Mouse (Mus musculus): ENCODE measurements around the gene Palm3.
A peak's percentile ranks its signal among the peaks of the same experiment; 100 is the strongest.

The Palm3 gene

DNA sequence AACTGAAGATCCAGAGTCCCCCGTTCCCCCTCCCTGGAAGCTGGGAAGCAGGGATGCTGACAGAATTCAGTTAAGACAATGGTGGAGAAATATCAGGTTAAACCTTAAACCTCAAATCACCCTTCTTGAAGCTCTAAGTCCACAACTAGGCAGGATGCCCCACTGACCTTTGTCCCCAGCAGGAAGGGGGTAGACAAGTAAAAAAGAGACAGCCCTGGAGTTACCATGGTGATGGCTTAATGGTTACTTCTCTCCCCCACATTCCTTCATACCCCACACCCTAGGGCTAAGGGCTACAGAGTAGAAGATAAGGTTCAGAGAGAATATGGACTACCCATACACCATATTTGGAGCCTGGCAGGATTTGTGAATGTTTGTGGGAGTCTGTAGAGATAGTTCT lies 2.4 kb downstream of the Palm3 start:
- no peak for DNase-seq (ENCODE audit: low read depth)

DNA sequence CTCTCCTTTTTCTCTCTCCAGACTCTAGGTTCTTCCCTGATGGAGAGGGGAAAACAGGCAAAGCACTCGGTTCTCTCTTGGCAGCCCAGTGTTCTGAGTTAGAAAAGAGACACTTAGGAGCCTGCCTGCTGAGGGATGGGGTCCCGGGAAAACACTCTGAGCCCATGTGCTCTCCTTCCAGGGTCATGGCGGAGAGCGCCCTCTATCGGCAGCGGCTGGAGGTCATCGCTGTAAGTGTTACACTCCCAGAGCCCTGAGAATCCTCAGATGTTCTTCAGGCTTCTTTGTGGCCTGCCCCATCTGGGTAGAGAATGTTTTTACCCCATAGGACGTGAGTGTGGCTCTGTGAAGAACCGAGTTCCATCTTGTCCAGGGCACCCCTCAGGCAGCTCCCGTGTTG lies 2.9 kb downstream of the Palm3 start:
- DNase-seq (ENCODE audit: low read depth) = peak; percentile 58

DNA sequence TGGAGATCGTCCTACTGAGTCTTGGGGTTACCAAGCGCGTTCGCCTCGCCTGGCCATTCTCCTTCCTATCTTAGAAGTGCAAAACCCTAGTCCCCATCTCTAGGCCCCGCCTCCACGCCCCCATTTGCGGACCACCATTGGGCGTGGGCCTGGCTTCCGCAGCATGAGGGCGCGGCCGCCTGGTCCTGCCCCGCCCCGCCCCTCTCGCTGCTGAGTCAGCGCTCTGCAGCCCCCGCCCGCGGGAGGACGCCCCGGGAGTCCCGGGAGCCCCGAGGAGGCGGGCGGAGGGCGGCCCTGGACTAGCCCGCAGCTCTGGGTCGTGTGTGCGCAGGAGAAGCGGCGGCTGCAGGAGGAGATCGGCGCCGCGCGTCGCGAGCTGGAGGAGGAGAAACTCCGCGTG lies 4.6 kb downstream of the Palm3 start:
- DNase-seq (ENCODE audit: low read depth) = no peak

DNA sequence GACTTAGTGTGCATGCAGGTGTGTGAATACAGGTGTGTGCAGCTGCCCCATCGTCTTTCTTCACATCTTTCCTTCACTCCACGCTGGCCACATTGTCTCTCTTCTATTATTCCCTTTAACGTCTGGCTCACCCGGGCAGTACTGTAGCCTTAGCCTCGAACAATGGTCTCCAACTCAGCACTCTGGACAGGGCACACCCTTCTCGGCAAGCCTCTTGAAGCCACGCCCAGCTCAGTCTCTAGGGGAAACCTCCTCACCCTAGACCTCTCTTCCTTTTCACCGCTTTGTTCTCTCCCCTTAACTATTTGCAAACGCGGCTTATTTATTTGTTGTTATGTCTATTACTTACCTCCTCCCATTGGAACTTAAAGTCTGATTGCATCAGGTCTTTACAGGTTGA lies 6.2 kb downstream of the Palm3 start:
- DNase-seq (ENCODE audit: low read depth) = peak; percentile 75

DNA sequence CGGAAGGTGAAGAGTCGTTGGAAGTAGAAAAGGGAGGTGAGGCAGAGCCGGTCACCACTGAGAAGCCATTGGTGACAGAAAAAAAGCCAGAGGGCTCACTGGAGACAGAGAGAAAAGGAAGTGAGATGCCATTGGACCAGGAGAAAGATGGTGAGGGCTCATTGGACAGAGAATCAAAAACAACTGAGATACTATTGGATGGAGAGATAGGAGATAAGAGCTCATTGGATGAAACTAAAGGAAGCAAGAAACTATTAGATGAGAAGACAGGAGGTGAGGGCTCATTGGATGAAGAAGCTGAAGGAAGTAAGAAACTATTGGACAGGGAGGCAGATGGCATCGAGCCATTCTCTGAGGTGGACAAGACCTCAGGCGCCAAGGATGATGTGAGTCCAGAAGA lies 8.0 kb downstream of the Palm3 start:
- no peak for DNase-seq (ENCODE audit: low read depth)

DNA sequence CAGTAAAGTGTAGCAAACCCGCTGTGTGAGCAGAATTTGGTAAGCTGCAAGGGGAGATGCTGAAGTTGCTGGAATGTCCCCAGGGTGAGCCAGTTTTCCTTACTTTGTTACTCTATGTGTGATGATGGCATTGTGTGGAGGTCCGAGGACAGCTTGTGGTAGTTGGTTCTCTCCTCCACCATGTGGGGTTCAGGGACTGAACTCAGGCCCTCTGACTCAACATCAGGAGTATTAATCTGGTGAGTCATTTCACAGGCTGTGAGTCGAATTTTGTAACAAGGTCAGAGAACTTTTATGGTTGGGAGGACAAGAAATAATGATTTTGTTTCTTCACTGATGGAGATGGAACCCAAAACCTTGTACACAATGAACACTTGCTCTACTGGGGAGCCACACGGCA lies 11.5 kb downstream of the Palm3 start:
- DNase-seq (ENCODE audit: low read depth) = peak; percentile 85

DNA sequence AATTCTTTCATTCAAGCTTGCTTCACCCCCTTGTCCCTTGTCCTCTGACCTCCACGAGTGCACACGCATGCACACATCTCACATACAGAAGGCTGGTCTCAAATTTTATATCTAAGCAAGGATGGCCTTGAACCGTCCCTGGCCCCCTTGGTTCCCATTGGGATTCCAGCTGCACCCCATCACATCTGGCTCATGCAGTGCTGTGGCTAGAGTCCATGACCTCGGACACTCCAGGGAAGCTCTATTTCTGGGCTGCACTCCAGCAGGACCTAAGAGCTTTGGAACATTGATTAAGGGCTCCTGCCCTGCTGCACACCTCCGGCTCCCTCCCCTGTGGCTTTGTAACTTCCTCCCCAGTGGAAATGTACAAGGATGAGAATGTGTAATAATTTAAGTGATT lies 16.7 kb downstream of the Palm3 start:
- DNase-seq (ENCODE audit: low read depth) = peak; percentile 69

DNA sequence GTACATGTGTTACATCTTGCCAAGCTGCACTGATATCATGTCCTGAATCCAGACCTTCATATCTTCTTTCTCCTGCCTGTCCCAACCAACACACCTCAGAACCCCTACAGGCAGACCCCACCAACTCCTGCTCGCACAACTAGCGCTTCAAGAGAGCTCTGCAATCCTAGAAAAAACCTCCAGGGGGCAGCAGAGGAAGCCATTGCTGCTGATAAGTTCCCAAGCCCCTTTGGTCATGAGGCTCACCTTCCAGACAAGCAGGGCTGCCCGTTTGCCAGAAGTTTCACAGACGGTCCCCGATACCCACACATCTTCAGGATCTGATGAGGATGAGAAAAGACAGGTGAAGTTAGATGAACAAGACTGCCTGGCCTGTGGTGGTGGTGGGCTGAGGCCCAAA lies 17.8 kb downstream of the Palm3 start:
- peak; percentile 86 for DNase-seq (ENCODE audit: low read depth)

DNA sequence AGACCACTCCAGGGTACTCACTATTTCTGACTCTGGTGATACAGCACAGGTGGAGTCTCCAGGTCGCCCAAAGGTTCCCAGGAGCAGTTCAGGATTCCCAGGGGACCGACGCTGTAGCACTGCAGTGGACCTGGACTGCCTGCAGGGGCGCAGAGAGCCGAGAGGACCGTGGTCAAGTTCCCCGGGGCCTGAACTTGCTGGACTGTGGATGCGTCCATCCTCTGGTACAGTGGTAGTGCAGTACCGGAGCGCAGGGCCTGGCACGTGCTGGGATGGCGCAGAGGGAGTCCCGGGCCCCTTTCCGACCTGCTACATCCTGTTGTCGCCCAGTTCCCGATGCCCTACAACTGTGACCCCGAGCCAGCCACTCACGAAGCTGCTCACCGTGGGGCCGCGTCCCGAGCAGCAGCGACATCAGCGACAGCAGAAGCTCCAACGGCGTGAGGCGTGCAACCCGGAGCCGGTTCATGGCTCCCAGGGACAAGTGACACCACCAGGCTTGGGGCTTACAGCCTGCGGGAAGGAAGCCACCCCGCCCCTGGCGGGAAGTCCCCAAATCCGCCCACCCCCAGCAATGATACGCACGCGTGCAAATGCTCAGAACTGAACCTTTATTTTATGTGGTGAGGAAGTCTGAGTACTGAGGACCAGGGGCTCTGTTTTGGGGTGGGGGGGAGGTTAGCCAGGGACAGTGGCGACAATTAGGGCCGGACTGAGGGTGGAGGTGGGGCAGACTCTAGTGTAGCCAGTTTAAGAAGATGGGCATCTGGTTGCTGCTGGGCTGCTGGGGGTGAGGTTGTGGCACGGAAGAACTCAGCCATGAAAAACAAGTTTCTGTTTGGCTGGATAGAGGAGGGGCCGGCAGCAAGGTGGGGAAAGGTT lies 21.0 kb downstream of the Palm3 start, which contains the start of gene Il27ra:
Gene Il27ra, minus strand, starts transcription at position 524 of the 882 bp plus-strand sequence.
- peak; percentile 47 for DNase-seq (ENCODE audit: low read depth)

DNA sequence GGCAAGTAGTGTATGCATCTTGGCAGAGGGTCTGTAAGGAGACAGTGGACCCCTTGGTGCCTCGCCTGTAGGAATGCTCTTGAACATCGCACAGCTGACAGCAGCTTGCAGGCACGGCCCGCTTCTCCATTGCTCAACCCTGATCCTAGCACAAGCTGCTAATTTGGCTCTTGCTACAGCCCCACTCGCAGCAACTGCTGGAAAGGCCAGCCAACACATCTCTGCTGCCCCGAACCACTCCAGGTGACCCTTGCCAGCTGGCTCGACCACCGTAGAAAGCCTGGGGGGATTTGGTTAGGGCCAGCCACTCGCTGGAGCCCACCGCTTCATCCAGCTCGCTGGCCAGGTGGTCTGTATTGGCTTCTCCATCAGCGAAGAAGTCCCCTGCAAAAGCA lies 21.7 kb downstream of the Palm3 start:
- peak; percentile 51 for DNase-seq (ENCODE audit: low read depth)

DNA sequence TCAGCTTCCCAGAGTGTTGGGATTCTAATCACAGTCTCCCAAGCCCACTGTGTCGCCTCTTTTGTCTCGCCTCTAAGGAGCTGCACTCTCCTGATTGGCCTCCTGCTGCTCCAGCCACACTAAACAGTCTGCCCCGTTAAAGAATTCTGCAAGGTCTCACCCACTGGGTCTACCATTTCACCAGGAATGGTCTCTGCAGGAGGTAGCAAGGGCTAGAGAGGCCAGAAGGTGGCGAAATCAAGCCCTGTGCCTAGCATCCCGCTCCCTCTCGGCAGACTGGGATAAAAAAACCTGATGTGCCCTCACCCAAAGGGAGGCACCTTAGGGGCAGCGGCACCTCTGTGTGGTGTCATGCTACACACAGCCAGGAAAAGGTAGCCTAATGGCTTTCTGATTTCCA lies 22.8 kb downstream of the Palm3 start:
- no peak for DNase-seq (ENCODE audit: low read depth)

DNA sequence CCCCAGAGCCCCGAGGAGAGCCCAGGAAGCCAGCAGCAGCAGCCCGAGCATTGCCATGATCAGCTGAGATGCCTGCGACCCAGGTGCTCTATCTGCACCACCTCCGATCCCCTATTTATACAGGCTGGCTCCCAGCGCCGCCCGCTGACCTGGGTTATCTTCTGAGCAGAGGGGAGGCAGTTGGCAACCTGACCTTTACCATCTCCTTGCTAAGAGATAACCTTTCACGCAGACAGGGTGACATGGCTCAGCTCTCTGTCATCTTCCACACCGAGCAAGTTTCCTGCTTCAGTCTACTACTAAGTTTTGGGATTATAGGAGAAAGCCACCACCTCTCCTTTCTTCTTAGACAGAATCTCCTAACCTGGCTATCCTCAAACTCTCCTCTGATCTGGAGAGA lies 23.6 kb downstream of the Palm3 start, which contains the start of gene Rln3:
Gene Rln3, minus strand, starts transcription at position 101 of the 400 bp plus-strand sequence.
- DNase-seq (ENCODE audit: low read depth) = no peak

DNA sequence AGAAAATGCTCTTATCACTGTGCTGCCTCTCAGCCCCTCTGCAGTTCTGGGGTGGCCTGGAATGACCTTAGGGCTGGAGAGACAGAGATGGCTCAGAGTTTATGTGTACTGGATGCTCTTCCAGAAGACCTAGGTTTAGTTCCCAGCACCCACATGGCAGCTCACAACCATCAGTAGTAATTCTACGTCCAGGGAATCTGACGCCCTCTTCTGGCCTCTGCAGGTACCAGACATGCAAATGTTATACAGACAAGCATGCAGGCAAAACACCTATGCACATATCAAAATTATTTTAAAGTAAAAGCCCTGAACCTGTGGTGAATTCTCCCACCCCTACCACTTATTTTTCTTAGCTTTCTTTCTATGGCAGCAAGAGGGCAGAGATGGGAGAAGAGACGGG lies 25.2 kb downstream of the Palm3 start:
- DNase-seq (ENCODE audit: low read depth) = no peak

DNA sequence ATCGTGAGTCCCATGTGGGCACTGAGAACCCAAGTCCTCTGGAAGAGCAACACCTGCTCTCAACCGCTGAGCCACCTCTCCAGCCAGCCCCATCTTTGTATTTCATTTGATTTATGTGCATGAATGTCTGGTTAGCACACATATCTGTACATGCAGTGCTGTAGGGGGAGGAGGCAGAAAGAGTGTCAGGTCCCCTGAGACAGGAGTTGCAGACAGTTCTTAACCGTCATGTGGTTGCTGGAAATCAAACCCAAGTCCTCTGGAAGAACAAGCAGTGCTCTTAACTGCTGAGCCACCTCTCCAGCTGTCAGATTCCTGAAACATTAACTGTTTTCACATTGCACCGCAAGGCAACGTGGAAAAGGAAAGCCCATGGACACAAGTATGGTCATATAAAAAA lies 26.9 kb downstream of the Palm3 start:
- peak; percentile 46 for DNase-seq (ENCODE audit: low read depth)

DNA sequence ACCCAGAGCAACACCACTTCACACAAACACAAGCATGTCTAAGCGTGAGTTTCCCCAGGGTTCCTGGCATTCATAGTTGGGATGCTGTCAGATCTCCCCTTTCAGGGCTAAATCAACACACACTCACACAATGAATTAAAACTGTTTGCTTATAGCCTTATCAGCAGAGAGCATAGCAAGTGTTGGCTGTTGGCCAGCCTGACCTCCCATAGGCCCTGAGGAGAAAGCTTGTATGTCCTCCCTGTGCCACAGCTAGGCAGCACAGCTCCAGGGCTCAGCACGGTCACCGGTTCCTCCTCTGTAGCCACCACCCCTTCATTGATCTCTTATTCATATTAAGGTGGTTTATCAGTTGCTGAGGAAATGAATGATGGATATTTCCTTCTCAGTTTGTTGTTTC lies 31.5 kb downstream of the Palm3 start:
- DNase-seq (ENCODE audit: low read depth) = peak; percentile 40

DNA sequence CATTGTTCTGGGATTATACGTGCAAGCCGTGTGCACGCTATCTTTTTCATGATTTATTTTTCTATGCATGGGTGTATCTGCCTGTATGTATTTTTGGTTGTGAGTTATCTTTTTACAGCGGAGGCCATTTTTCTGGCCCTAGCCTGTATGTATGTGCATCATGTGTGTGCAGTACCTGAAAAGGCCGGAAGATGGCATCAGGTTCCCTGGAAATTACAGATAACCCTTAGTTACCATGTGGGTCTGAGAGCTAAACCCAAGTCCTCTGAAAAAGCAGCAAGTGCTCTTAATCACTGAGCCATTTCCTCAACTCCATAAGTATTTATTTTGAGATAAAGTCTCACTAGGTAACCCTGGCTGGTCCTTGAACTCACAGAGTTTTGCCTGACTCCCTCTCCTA lies 32.0 kb downstream of the Palm3 start:
- no peak for DNase-seq (ENCODE audit: low read depth)

DNA sequence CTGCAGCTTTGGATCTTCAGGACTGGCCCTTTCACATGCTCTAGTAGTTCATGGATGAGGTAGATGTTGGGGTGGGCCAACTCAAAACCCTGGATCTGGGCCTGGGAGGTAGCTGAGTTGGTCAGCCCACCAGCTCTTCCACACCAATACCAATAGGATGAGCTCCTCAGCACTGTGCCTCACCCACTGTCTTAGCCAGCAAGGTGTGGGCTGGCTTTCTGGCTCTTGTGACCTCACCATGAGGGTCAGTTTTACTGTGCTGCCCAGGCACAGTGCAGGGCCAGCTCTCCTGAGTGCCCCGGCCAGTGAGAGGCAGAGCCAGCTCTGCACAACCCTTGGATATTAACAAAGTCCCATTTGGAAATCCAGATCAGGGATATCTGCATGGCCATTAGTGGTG lies 36.6 kb downstream of the Palm3 start:
- DNase-seq (ENCODE audit: low read depth) = no peak

DNA sequence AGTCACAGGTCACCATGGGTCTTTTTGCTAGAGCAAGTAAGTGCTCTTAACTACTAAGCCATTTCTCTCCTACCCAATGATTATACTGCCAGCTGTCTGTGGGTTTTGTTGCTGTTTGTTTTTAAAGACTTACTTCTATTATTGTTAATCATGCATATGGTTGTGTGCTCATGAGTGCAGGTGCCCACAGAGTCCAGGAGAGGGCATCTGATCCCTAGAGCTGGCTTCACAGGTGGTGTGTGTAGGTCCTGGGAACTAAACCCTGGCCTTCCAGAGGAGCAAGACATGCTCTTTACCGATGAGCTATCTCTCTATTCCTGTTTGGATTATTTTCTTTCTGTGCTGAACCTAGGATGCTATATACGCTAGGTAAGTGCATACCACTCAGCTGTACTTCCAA lies 38.0 kb downstream of the Palm3 start:
- DNase-seq (ENCODE audit: low read depth) = no peak

DNA sequence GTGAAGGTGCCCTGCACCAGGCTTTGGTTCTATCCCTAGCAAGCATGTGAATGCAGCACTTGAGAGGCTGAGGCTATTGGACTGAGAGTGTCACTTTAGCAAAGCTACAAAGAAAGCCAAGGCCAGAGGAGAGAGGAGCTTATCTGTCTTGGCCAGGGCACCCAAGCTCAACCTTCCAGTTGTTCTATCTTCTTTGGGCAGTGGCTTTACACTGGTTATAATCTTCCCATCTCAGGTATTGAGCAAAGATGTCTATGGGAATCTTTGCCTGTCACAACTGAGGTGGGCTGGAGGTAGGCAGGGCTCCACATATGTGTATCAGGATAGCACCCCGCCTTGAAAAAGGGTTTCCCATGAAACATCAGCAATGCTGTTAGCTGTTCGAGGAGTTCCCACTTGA lies 39.0 kb downstream of the Palm3 start:
- no peak for DNase-seq (ENCODE audit: low read depth)

DNA sequence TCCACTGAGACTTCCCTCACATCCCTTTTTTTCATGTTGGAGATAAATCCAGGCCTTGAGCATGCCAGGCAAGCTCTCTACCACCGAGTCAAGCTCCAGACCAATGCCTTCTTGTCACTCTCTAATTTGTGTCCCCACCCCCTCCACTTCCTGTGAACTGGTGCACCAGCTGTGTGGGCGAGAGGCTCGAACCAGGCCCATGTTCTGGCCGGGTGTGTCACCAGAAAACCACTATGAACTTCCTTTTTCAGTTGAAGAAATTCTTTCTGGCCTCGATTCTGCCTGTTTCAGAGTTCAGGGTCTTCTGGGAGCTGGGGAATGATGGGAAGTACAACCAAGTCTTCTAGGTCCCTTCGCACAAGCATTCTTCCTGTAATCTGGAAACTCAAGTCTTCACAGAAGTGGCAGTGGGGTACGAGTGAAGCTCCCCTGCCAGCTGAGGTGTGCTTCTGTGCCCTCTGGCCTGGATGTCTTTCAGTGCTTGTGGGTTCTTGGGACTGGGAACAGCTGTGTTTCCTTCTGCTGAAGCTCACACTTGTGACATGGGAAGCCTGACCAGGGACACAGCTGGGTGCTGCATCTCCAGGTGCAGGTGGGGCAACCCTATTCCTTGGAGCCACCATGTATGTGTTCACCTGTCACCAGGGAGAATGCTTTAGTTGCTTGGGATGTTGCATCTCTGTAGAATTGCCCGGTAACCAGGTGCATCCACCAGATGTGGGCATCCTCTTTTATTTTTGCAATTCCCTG lies 42.8 kb downstream of the Palm3 start:
- DNase-seq (ENCODE audit: low read depth) = no peak

DNA sequence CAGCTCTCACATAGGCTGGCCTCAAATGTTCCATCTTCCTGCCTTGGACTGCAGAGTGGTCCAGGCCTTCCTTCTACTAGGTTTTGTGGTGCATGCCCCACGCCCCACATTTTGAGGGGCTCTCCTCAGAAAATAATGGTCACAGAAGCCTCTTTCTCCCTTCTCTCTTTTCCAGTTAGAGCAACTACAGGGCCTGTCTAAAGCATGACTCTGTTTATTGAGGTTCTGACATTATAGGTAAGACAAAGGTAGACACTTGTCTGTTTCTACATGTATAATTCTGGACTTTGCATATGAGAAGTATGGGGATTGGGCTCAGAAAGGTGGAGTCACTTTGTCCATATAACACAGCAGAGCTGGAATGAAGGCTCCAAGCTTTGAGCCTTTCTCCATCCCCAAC lies 43.8 kb downstream of the Palm3 start, which contains the start of gene Gm10643:
Gene Gm10643, minus strand, starts transcription at position 101 of the 400 bp plus-strand sequence.
- DNase-seq (ENCODE audit: low read depth) = no peak

DNA sequence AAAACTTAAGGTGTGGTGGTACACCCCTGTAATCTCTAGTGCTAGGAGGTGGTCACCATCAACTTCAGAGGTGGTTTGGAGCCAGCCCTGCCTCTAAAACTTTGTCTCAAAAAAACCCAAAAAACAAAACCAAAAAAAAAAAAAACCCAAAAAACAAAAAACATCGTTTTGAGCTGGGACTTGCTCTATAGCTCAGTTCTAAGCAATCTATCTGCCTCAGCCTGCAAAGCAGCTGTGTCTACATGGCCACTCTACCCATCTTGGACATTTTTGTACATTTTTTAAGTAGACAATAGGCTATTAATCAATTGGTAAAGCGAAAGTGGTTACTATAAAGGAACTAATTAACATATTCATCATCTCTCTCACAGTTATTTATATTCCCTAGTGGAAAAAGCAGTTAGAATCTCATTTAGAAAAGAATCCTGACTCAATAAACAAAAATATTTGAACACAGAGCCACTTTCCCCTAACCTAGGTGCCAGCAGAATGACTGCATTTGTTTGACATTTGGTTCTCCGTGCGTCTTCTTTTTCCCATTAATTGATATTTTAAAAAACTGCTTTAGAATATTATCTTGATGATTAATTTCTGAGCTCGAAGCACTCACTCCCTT lies 44.3 kb downstream of the Palm3 start:
- no peak for DNase-seq (ENCODE audit: low read depth)

Data from NIH3T3 (cell line).